Mouse (Mus musculus) forebrain, embryonic 12.5 days (tissue): ENCODE measurements around the gene Opn1mw. TPM values are rescaled to one million over a fixed set of nuclear protein-coding genes. Genes with fewer than 3 reads are reported as not detected.
A peak's percentile ranks its signal among the peaks of the same experiment; 100 is the strongest.
"Not testable (repeated sequence)": the region's sequence is repeated elsewhere in the genome, so short reads cannot be mapped to it uniquely, and the experiment has no call there.

ENCODE experiments used
- ATAC-seq: fragments of 200-750 bp; cut with Nextera tagmentation; 2 replicates; pipeline ENCODE4 v1.8.0; 2017; ENCODE audit warnings: moderate TSS enrichment; ENCODE audit not compliant: low FRiP score
- H3K27ac ChIP-seq: fragments of 300-500 bp; sonication (generic); 2 replicates; pipeline ENCODE4 v1.5.1; 2016; ENCODE audit warnings: mild to moderate bottlenecking
- H3K27me3 ChIP-seq: fragments of 300-500 bp; sonication (generic); 2 replicates; pipeline ENCODE4 v1.6.1; 2016; ENCODE audit warnings: mild to moderate bottlenecking
- H3K36me3 ChIP-seq: fragments of 300-500 bp; sonication (generic); replicated peaks from 2 replicates; pipeline ENCODE4 v1.6.1; 2016; ENCODE audit warnings: mild to moderate bottlenecking
- H3K4me1 ChIP-seq: fragments of 300-500 bp; sonication (generic); 2 replicates; pipeline ENCODE4 v1.6.1; 2016
- H3K4me2 ChIP-seq: fragments of 300-500 bp; sonication (generic); 2 replicates; pipeline ENCODE4 v1.6.1; 2016; ENCODE audit warnings: mild to moderate bottlenecking, moderate library complexity
- H3K4me3 ChIP-seq: fragments of 300-500 bp; sonication (generic); replicated peaks from 2 replicates; pipeline ENCODE4 v1.5.1; 2016; ENCODE audit warnings: mild to moderate bottlenecking
- H3K9ac ChIP-seq: fragments of 300-500 bp; sonication (generic); 2 replicates; pipeline ENCODE4 v1.6.1; 2016; ENCODE audit warnings: mild to moderate bottlenecking
- H3K9me3 ChIP-seq: fragments of 300-500 bp; sonication (generic); 2 replicates; pipeline ENCODE4 v1.6.1; 2016
- WGBS: fragments of 180-500 bp; shearing (Covaris S2); methylation state at CpG from one replicate; pipeline ENCODE4 v1.1.7; 2016; 5-methylcytosine and 5-hydroxymethylcytosine counted together
- polyA plus RNA-seq: library from polyadenylated mRNA; unstranded; fragments of >200 nt; fragmentation: Nextera tagmentation; extraction: Ambion mirVana; gene quantifications from 2 replicates; pipeline ENCODE4 v1.2.1, GENCODE M21; 2016

The Opn1mw gene
- not detected in 2 replicates for polyA plus RNA-seq

DNA sequence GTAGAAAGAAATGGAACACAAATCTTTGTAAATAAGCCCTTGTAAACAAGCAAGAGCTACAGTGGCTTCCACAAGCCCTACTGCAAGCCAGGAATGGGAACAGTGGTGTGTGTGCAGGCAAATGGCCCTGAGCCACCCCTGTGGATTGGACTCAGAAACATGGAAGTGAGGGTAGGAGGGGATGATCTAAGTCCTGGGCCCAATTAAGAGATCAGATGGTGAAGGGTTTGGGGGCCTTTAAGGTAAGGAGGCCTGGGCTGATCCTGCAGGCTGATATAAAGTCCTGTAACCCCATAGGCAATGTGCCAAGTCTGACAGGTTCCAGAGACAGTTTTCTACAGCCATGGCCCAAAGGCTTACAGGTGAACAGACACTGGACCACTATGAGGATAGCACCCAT lies at the start of gene Opn1mw:
Gene Opn1mw, plus strand, starts transcription at position 301 of the 400 bp plus-strand sequence.
- H3K4me1 ChIP-seq, result no peaks in the 10 kb centered on the region
- no peak within 1 kb of the TSS for H3K4me2 ChIP-seq
- no peak within 1 kb of the TSS for H3K9ac ChIP-seq
- no peak for ATAC-seq
- no peak within 1 kb of the TSS for H3K4me3 ChIP-seq
- H3K36me3 ChIP-seq, result no peaks in the 10 kb centered on the region
- no peak within 1 kb of the TSS for H3K27ac ChIP-seq
- 0 out of 2 replicates have a peak, but pooled peaks cover 7% of the 10 kb centered on the region for H3K27me3 ChIP-seq
- no peaks in the 10 kb centered on the region for H3K9me3 ChIP-seq

- peak overlapping the region; percentile 61 for H3K4me3 ChIP-seq
- H3K9ac ChIP-seq, result peak overlapping the region; percentile 75
- peaks cover 6% of the 10 kb centered on the region for H3K4me1 ChIP-seq
- H3K27me3 ChIP-seq, result no peaks in the 10 kb centered on the region
- peak overlapping the region; percentile 60 for H3K4me2 ChIP-seq
- ATAC-seq, result no peak
- no peaks in the 10 kb centered on the region for H3K9me3 ChIP-seq
- no peaks in the 10 kb centered on the region for H3K36me3 ChIP-seq
- H3K27ac ChIP-seq, result peak overlapping the region; percentile 96; the same call in 1 of the 2 replicates
- 20% methylated on average over 17 of the region's 17 CpGs for WGBS
Measured at GRCm38 (mm10) chrX:74084276-74084837, 42.9 kb upstream of the Opn1mw start.

- peak; percentile 84 for ATAC-seq
Measured at GRCm38 (mm10) chrX:74084946-74085498, 42.2 kb upstream of the Opn1mw start.

GRCm38 (mm10) chrX:74085601-74086038 lies 41.6 kb upstream of the Opn1mw start:
- Histone ChIP-seq H3K27ac (peak overlapping the region; percentile 96), H3K9me3 (no peaks in the 10 kb centered on the region), H3K9ac (peak overlapping the region; percentile 75), H3K27me3 (no peaks in the 10 kb centered on the region), H3K4me1 (peaks cover 6% of the 10 kb centered on the region), H3K4me2 (peak overlapping the region; percentile 29), H3K4me3 (peak overlapping the region; percentile 61), H3K36me3 (no peaks in the 10 kb centered on the region)
- WGBS, result 15% methylated on average over 27 of the region's 27 CpGs
- peak; percentile 99 for ATAC-seq

More at GRCm38 (mm10) chrX:74084946-74085498, 42.2 kb upstream of the Opn1mw start:
- peak overlapping the region; percentile 96 for H3K27ac ChIP-seq
- H3K4me2 ChIP-seq, result peak overlapping the region; percentile 60
- no peaks in the 10 kb centered on the region for H3K36me3 ChIP-seq
- H3K4me1 ChIP-seq, result peaks cover 6% of the 10 kb centered on the region
- peak overlapping the region; percentile 75 for H3K9ac ChIP-seq
- H3K27me3 ChIP-seq, result no peaks in the 10 kb centered on the region
- H3K9me3 ChIP-seq, result no peaks in the 10 kb centered on the region
- 27% methylated on average over 33 of the region's 56 CpGs for WGBS
- H3K4me3 ChIP-seq, result peak overlapping the region; percentile 61

- Histone ChIP-seq H3K9ac (no peak overlapping the region), H3K27me3 (0 out of 2 replicates have a peak, but pooled peaks cover 4% of the 10 kb centered on the region), H3K27ac (no peak overlapping the region), H3K4me1 (no peaks in the 10 kb centered on the region), H3K4me3 (no peak overlapping the region), H3K36me3 (no peaks in the 10 kb centered on the region), H3K4me2 (no peak overlapping the region), H3K9me3 (no peaks in the 10 kb centered on the region)
- 75% methylated on average over 1 of the region's 1 CpGs for WGBS
- no peak for ATAC-seq
Measured at GRCm38 (mm10) chrX:74095130-74095529, 32.1 kb upstream of the Opn1mw start.

DNA sequence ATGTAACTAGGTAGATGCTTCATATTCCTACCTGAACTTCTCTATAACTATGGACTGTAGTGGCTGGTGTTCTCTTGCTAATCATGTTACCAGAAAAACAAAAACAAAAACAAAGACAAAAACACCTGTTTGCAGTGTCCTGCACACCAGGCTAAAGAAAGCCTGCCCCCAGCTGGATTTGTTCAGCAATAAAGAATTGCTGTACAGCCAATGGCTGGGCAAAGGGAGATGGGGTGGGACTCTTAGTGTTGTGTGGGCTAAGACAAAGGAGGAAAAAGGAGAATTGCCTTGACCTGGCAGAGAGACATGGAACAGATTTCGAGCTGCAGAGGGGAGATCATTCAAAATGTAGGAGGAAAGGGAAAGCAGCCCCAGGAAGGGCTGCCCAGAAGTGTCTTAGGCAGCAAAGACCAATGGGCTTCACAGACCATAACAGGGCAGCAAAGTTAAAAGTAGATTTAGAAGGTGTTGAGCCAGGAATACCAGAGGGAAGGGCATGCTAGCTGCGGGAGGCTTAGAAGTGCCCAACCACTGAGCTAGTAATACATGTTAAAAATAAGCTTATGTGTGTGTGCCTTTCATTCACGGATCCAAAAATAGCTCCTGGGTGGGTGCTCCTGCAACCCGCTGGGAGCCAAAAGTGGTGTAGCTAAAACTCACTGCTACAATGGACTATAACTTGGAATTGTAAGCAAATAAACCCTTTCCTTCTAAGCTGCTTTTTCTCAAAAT lies 23.6 kb upstream of the Opn1mw start:
- Histone ChIP-seq H3K27ac (no peak overlapping the region), H3K4me2 (no peak overlapping the region), H3K9ac (no peak overlapping the region), H3K27me3 (0 out of 2 replicates have a peak, but pooled peaks cover 4% of the 10 kb centered on the region), H3K36me3 (no peaks in the 10 kb centered on the region), H3K4me1 (no peaks in the 10 kb centered on the region), H3K9me3 (no peaks in the 10 kb centered on the region), H3K4me3 (no peak overlapping the region)
- WGBS, result 69% methylated on average over 4 of the region's 4 CpGs
- ATAC-seq, result no peak

GRCm38 (mm10) chrX:74105916-74106315 lies 21.3 kb upstream of the Opn1mw start:
- Histone ChIP-seq H3K4me1 (no peaks in the 10 kb centered on the region), H3K27ac (no peak overlapping the region), H3K9ac (no peak overlapping the region), H3K36me3 (no peaks in the 10 kb centered on the region), H3K9me3 (no peaks in the 10 kb centered on the region), H3K4me3 (no peak overlapping the region), H3K4me2 (no peak overlapping the region), H3K27me3 (no peaks in the 10 kb centered on the region)
- no peak for ATAC-seq
- 65% methylated on average over 2 of the region's 2 CpGs for WGBS

DNA sequence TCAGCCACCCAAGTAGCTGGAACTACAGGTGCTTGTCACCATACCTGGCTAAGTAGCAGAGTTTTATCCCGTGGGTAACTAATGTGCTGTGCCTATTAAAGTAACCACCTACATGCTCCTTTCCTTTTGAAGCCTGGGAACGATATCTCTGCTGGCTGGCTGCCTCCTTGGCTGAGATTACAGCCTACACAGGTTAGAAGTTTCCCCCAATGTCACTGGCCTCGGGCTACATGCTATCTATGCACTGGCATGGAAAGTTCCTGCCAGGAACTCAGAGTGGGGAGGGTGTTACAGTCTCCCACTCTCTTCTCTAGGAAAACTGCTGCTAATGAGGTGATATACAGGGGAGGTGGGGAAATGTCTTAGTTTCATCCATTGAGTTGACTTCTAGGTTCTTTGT lies 18.5 kb upstream of the Opn1mw start:
- H3K36me3 ChIP-seq, result no peaks in the 10 kb centered on the region
- H3K27me3 ChIP-seq, result no peaks in the 10 kb centered on the region
- ATAC-seq, result no peak
- no peaks in the 10 kb centered on the region for H3K4me1 ChIP-seq
- H3K9ac ChIP-seq, result no peak overlapping the region
- H3K9me3 ChIP-seq, result no peaks in the 10 kb centered on the region
- no peak overlapping the region for H3K27ac ChIP-seq
- WGBS, result 60% methylated on average over 3 of the region's 3 CpGs
- H3K4me2 ChIP-seq, result no peak overlapping the region
- no peak overlapping the region for H3K4me3 ChIP-seq

DNA sequence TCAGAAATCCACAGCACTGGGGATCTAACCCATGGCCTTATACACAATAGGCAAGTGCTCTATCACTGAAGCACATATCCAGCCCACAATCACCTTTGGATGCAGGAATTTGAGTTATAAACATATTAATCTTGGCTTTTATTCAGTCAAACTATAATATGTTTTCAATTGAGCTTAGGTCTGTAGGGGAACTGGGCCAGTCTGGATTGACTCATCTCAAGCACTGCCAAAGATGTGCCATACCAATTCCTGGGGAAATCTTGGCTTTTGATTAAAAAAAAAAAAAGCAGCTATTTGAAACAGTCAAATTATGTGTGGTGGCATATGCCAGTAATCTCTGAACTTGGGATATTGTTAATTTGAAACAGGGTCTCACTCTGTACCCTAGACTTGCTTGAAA lies 13.2 kb upstream of the Opn1mw start:
- no peak for ATAC-seq
- no peak overlapping the region for H3K9ac ChIP-seq

DNA sequence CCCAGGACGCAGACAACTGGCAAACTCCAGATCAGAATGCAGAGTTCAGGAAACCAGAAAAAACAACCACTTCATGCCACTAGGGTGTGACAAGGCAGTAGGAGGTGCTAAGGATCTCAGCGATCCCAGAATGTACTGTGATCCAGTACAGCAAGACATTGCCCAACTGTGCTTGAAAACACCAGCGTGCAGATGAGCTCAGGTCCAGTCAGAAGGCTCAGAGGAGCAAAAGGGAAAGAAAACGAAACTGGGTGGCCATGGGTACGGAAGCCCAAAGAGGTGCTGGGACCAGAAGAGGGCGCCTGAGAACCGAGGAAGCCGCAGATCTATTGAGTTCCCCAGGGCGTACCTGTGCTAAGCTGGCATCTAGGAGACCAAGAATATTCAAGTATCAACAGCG lies 11.8 kb upstream of the Opn1mw start:
- ATAC-seq, result 0 out of 2 replicates have a peak, but pooled peaks have one; percentile 46
- Histone ChIP-seq H3K36me3 (no peaks in the 10 kb centered on the region), H3K4me3 (0 out of 2 replicates have a peak overlapping the region, but pooled peaks have one; percentile 10), H3K9ac (no peak overlapping the region), H3K27me3 (no peaks in the 10 kb centered on the region), H3K4me1 (no peaks in the 10 kb centered on the region), H3K9me3 (no peaks in the 10 kb centered on the region), H3K27ac (no peak overlapping the region), H3K4me2 (peak overlapping the region; percentile 36)
- 24% methylated on average over 10 of the region's 10 CpGs for WGBS

More for the DNA sequence above, 13.2 kb upstream of the Opn1mw start:
- Histone ChIP-seq H3K9me3 (no peaks in the 10 kb centered on the region), H3K27ac (no peak overlapping the region), H3K36me3 (no peaks in the 10 kb centered on the region), H3K4me1 (no peaks in the 10 kb centered on the region), H3K4me3 (no peak overlapping the region), H3K4me2 (no peak overlapping the region), H3K27me3 (no peaks in the 10 kb centered on the region)

- Histone ChIP-seq H3K9me3 (no peaks in the 10 kb centered on the region), H3K4me2 (no peak overlapping the region), H3K27ac (no peak overlapping the region), H3K36me3 (no peaks in the 10 kb centered on the region), H3K4me3 (no peak overlapping the region), H3K9ac (no peak overlapping the region), H3K4me1 (no peaks in the 10 kb centered on the region), H3K27me3 (0 out of 2 replicates have a peak, but pooled peaks cover 7% of the 10 kb centered on the region)
- 74% methylated on average over 2 of the region's 2 CpGs for WGBS
- ATAC-seq, result no peak
Measured at GRCm38 (mm10) chrX:74124975-74125374, 2.3 kb upstream of the Opn1mw start.

DNA sequence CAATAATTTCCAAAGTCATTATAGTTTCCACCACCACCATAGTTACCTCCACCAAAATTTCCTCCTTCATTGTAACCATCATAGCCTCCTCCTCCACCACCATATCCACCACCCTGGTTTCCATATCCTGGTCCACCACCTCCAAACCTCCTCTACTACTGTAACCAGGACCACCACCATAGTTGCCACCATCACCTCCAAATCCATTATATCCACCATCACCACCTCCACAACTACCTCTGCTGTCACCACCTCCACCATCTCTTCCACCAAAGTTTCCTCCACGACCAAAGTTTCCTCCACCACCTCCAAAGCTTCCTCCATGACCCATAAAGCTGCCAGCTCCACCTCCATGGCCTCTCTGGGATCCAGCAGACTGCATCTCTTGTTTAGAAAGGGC lies 8.0 kb downstream of the Opn1mw start, which contains the start of gene Mecp2:
Gene Mecp2, minus strand, starts transcription at position 101 of the 400 bp plus-strand sequence.
- WGBS, result 32% methylated on average over 1 of the region's 1 CpGs
- H3K27me3 ChIP-seq, H3K36me3 ChIP-seq, H3K9me3 ChIP-seq, H3K4me1 ChIP-seq, H3K4me3 ChIP-seq, H3K27ac ChIP-seq, H3K4me2 ChIP-seq, H3K9ac ChIP-seq, ATAC-seq: not testable (repeated sequence)
